Mouse (Mus musculus): ENCODE results near the gene Nmnat2. TPM values are rescaled to one million over a fixed set of nuclear protein-coding genes. Genes with fewer than 3 reads are reported as not detected.

Gene Nmnat2
- total RNA-seq, 2 experiments from 2014 or later, result 104 to 109 TPM

DNA sequence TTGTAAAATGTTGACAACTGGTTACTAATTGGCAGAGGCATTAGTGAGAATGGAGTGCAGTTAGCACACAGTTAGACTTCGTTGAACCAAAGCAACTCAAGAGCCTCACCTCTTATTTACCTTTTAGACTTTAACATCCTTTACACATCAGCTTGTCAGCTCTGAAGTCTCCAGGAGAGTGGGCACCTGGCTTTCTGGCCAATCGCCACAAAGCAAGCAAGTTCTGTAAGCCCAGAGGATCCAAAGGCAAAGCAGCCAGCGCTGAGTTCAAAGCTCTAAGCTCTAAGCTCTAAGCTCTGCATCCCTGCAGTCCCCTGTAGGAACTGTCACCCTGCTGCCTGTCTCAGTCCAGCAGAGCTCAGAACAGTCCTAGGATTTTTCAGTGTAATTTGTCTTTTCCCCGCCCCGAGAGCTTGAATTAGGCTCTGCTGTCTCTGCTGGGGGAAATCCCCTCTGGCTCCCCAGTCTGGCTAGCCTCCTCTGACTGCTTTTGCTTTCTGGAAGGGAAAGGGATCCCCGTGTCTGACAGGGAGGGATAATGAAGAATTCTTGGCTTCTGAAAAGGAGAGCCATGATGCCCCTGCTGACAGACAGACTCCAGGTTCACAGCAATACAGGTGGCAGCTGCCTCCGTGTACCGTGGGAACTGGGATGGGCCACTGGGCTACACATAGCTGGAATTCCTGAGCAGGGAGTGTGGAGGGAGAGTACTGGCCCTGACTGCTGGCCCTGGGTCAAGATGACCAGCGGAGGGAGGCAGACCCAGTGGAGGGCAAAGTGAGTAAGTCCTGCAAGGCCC lies 136.8 kb downstream of the Nmnat2 start:
- no peak for DNase-seq (ENCODE audit: low spot score in 2 of 2)

DNA sequence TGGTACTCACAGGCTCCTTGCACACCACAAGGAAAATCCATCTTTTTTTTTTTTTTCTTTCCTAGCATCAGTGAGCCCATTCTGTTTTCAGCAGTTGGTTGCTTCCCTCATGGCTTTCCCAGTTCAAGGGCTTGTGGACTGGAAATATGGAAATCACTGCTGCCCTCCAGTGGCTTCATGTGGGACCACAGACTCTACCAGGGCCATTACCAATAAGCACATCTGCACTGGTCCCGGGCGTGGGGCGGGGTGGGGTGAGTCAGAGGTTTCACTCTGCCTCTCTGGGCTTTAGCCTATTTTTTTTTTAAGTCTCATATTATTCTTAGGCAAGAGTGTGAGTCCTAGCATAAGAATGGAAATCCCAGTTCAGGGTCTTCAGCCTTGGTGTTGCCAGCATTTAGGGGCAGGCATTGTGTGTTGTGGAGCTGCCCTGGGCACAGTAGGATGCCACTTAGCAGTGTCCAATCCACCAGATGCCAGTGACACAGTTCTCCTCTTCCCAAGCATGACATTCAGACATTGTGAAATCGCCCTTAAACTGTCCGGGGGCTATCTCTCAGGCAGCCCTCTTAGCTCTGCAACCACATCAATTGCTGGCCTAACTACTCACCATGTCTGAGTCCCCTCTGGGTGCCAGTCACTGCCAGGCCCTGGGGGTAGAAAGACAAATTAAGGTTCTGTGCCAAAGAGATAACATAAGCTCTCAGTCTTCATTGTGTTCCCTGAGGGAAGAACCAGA lies 137.6 kb downstream of the Nmnat2 start:
- DNase-seq (ENCODE audit: low spot score in 2 of 2), result peak; percentile 69 to 83

DNA sequence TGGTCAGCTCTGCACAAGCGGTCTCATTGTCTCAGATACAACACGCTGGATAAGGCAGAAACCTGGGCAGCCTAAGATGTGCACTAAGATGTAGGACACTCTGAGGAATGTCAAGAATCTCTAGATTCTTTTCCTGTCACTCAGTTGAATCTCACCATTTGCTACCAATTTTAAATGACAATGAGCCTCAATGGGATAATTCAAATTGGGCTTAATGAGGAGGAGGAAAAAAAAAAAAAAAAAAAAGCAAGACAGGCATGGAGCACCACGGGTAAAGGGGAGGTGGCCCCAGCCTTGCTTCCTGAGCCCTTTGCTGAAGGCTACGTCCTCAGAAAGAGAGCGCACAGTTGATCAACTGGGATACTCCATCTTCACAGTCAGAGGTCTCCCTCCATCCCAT lies 138.4 kb downstream of the Nmnat2 start:
- no peak for DNase-seq (ENCODE audit: low spot score in 2 of 2)

DNA sequence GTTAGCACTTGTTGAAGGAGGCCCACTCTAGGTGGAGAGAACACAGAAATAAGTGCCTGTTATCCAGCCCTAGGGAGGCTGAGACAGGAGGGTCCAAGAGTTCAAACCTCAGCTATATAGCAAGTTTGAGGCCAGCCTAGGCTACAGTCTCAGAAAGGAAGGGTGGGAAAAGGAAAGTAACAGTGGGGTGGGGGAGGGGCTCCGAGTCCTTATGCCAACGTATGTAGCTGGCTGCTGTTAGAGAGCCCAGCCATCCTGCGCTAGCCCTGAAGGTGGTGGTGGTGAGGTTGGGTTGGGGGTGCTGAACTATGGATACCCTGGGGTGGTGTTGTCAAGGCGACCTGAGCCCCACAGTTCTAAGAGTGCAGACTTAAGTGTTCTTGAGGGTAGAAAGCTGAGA lies 138.8 kb downstream of the Nmnat2 start:
- DNase-seq (ENCODE audit: low spot score in 2 of 2), result no peak

DNA sequence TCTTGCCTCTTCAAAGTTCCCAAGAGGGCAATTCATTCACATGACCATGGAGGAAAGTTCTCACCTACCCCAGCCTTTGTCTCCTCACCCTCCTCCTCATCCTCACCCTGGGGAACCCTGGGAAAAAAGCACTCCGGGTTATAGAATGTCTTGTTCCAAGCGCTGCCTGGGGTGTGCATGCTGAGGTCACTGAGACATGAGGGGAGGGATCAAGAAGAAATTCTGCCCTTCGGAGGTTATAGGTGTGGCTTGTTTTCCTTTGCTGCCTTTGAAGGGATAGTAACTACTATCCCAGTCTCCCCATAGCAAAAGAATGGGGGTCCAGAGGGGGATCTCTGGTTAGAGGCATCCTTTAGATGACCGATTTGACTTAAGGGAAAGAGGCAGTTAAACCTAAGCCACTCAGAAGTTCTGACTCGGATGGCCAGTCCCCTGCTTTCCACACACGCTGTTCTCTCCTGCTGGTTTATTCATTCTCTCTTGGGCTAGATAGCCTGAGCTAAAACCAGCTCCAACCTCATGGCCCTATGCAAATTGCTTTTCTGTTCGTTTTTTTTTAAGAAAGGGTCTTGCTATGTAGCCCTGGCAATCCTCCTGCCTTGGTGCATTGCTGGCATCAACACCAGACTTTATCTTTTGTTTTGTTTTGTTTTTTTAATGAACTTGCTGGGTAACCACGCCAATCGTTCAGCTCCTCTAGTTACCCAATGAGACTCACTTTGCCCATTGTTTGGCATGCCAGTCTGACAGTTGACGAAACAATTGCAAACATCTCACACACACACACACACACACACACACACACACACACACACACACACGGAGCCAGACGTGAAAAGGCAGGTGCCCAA lies 139.7 kb downstream of the Nmnat2 start:
- no peak for DNase-seq (ENCODE audit: low spot score in 2 of 2)

DNA sequence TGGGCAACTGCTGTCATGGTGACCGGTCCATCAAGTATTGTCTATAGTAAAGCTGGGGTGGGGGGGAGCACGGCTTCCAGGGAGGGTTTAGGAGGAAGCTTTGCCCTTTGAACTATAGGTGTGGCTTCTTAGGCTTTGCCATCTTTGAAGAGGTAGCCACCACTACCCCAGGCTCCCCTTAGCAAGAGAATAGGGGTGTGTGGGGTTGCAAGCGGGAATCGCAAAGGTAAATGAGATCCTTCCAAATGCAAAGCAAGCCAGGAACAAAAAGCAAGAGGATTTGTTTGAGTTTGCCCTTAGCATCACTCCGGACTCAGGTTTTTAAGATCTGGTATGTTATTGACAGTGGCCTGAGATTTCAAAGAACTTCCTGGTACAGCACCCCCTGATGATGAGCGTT lies 140.5 kb downstream of the Nmnat2 start:
- no peak for DNase-seq (ENCODE audit: low spot score in 2 of 2)

DNA sequence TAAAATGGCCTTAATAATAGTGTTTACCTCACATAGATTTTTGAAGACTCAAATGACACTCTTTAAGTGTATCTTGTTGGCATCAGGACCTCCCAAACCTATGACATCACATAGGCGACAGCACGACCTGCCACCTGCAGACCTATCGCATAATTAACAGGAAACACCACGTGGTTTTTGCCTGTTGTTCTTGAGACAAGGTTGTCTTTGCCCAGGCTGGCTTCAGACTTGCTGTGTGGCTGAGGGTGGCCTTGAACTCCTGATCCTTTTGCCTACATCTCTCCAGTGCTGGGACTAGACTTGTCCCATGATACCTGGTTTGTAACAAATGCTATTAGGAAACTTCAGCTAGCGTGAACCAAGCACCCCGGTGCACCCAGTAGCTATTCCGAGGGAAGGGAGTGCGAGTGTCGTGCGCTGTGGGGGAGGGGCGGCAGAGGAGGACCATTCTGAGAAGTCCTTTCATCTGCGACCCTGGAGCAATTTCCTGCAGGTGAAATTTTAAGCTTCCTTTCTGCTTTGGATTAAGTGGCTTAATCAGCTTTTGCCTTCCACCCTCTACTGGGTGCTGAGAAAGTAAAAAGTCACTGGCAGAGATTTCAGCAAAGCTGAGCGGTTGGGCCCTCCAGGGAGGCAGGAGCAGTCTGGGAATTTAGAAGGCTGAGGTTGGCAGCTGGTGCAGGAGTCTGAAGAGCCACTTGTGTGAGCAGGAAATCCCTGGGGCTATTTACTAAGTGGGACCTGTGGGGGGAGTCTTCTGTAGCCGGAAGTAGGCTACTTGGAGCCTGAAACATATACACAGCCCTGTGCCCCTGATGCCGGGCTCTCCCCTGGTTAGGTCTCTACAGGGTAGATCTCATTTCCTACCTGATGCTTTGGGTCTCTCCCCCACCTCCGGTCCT lies 141.3 kb downstream of the Nmnat2 start:
- no peak for DNase-seq (ENCODE audit: low spot score in 2 of 2)

DNA sequence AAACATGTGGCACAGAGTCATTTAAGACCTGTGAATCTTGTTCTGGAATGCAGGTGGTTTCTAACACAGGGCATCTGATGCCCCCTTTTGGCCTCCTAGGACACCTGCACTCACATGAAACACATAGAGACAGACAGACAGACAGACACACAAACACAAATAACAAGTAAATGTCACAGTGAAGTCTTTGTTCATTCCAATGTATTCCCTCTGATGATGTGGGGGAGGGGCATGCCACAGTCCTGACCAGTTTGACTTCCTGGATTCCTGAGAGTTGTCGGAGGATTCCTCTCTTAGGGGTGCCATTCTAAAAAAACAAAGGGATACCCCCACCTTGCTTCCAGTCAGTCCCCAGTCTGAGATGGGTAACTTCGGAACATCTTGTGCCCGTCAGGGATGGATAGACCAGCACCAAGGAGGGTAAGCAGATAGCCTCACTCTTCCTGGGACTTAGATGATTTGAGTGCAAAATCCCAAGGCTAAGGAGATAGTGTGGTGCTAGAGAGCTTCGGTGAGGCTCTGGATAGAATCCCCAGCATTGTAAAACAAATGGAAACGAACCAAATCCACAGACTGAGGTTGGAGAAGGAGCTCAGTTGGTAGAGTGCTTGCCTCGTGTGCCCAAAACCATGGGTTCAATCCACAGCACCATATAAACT lies 142.4 kb downstream of the Nmnat2 start:
- no peak for DNase-seq (ENCODE audit: low spot score in 2 of 2)

DNA sequence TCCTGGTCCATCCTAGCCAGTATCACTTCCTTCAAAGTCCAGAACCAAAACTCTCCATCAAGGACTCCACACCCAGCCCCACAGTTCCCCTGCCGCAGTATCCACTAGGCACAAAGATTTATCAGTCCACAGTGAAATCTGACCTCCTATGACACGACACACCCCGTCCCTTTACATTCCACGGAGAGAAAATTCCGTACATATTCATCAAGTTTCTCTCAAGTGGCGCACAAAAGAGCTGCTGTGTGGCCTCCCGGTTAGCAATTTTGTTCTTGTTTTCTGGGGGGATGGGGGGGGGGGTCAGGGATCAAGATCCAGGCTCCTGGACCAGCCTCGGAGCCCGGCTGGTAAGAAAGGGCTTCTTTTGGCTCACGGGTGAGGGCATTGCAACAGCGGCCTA lies 143.8 kb downstream of the Nmnat2 start:
- no peak for DNase-seq (ENCODE audit: low spot score in 2 of 2)

DNA sequence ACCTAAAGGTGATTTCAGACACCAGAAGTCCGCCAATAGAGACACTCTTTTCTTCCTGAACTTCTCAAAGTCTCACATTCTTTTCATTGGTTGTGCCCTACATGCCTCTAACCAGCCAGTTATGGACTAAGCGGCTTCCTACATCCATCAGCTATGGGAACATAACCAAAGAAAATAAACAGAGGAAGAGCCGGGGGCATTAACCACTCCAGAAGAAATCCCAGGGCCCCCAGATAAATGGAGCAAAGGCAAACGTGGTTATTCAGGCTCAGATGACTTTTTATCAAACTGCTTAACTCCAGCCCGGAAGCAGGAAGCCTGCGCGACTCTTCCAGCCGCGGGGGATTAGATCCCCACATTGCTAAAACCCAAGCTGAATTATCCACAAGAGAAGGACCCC lies 146.1 kb downstream of the Nmnat2 start:
- DNase-seq (ENCODE audit: low spot score in 2 of 2), result no peak

DNA sequence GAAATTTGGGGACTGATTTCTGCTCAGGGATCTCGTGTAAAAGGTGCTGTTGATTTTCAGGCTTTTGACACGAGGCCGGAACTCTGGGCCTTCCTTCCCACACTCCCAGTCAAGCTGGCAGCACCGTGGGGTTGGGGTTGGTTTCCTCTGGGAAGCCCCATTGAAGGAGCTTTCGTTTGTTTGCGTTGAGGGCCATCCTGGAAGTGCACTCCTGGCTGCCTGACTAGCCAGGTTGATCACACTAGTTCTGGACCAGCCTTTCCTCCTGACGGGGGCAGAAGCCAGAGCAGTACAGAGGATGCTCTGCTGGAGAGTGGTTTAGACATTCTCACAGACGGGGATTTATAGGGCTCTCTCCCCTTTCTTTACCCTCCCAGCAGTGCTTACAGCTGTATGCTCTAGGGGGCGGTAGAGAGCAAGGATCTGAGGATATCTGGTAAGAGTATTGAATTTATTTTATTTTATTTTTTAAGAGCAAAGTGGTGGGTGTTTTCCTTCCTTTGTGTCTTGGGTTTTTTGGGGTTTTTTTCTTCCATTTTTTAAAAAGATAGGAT lies 146.6 kb downstream of the Nmnat2 start:
- DNase-seq (ENCODE audit: low spot score in 2 of 2), result peak in 1 of 2 experiments; percentile 49

DNA sequence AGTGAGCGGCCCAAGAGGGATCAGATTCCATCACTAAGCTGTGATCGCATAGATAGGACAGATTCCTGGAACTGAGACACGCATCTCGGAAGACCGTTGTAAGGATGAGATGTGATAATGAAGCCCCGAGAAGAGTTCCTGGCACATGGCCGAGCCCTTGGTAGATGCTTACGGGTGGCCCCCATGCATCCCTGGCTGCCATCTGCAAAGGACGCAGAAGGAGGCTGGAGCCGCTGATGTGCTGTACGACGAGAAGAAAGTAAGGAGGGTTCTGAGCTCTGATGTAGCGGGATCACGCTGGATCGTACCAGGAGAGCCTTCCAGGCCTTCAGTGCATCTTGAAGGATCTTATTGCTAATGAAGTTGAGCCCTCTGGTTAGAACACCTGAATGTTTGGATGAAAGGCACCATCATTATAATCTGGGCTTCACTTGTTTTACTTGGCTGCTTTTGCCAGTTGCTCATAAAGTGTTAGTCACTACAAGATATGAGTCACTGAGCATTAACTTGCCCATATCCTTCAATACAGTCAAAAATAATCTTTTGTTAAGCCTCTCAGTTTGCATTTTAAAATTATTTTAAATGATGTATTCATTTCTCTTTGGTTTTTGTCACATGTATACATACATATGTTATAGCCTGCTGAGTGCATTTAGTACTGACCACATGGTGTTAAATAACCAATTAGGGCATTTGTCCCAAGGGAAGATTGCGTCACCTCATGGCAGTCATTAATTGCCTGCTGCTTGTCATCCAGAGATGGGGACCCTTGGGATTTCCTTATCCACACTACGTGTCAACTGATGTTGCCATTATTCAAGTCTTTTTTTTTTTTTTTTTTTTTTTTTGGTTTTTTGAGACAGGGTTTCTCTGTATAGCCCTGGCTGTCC lies 147.7 kb downstream of the Nmnat2 start:
- DNase-seq (ENCODE audit: low spot score in 2 of 2), result no peak

DNA sequence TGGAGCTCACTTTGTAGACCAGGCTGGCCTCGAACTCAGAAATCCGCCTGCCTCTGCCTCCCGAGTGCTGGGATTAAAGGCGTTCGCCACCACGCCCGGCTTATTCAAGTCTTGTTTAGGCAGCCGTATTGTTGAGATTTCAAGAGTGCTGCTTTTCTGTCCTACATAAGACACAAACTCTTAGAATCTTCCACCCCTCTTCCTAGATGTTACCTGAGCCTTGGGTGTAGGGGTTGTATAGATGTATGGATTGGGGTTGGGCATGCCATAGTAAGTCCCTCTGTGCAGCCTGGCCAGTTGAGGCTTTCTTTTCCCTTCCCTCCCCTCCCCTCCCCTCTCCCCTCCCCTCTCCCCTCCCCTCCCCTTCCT lies 148.4 kb downstream of the Nmnat2 start:
- DNase-seq (ENCODE audit: low spot score in 2 of 2), result no peak

DNA sequence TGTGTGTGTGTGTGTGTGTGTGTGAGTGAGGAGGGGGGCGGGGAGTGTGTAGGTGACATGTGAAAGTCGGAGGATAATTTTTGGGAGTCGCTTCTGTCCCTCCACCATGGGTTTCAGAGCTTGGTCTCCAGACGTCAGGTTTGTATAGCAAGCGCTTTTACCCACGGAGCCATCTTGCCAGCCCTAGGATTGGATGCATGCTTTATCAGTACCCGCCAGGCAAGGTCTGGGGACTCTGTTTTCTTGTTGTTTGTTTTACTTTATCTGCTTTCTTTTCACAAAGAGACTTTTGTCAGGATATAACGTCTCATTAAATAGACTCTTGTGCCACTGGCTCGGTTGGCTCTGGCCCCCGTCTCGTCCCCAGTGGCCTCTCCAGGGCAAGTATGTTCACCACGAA lies 150.0 kb downstream of the Nmnat2 start:
- DNase-seq (ENCODE audit: low spot score in 2 of 2), result no peak

DNA sequence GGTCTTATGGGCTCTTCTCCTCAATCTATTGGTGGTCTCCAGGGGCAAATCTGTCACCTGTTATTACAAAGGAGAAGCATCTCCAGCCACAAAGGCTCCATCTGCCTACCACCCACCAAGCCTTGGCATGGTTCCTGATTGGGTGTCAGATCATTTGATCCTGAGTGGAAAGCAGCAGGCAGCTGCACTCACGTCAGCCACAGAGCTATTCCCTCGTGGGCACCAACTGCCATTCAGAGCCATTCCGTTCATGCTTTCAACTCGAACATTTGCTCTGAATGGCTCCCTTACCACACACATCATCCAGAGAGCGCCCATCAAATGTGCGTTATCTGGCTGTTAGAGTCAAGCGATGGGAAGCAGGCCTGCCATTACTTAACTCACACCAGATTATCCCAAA lies 153.1 kb downstream of the Nmnat2 start:
- DNase-seq (ENCODE audit: low spot score in 2 of 2), result peak; percentile 40 to 69

DNA sequence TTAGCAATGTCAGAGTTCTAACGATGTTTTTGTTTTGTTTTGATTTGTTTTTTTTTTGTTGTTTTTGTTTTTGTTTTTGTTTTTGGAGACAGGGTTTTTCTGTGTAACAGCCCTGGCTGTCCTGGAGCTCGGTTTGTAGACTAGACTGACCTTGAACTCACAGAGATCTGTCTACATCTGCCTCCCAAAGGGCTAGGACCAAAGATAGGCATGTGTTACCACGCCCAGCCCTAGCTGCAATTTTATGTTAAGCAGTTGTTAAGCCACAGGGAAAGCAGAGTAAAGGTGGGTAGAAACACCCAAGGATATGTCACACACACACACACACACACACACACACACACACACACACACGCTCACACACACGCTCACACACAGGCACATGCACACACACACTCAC lies 154.6 kb downstream of the Nmnat2 start:
- DNase-seq (ENCODE audit: low spot score in 2 of 2), result no peak

DNA sequence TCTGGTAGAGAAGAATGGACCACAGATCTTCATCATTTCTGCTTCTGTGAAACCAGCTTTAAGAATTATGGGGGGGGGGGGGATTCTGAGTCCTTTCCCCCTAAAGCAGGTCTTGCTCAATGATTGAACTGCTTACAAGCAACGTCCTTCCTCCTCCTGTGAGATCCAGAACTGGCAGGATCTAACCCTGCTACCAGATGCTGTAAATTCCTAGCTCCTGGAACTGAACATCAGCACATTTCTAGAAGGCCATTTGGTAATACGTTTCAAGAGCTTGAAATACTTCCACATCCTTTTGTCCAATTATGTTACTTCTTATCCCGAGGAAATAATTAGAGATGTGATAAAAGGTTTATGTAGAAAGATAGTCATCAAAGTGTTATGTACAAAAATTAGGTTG lies 155.0 kb downstream of the Nmnat2 start:
- DNase-seq (ENCODE audit: low spot score in 2 of 2), result no peak

DNA sequence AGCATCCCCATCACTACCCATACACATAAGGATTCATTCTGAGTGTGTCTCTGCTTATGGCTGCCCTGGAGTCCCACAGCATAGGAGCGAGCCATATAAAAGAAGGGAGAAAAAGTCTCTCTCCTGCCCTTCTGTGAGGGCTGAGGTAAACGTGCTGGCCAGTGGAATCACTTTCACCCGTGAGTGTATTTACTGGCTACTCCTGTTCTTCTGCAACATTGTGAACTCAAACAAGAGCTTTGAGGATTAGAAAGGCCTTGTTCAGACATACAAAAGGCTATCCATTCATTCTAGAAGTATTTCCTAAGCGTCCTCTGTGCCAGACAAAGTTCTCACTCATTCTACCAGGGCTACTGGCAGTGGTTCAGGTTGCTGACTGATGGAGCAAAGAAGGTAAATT lies 156.8 kb downstream of the Nmnat2 start:
- DNase-seq (ENCODE audit: low spot score in 2 of 2), result no peak

DNA sequence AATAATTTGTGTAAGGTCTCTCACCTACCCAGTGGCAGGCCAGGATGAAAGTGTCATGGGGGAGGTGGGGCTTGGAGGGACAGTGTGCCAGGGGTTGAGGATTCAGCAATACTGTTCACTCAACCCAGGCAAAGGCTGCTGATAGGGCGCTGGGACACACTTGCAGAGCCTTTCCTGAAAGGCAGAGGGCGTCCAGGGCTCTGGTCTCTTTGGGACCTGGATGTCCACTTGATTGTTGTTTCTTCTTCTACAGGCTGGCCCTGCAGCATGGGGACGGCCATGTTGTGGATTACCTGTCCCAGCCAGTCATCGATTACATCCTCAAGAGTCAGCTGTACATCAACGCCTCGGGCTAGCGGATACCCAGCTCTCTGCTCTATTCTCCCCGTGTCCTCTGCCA lies 160.5 kb downstream of the Nmnat2 start:
- DNase-seq (ENCODE audit: low spot score in 2 of 2), result no peak
